Mouse (Mus musculus): ENCODE measurements around the gene Mettl2. TPM values are rescaled to one million over a fixed set of nuclear protein-coding genes. Genes with fewer than 3 reads are reported as not detected.
A peak's percentile ranks its signal among the peaks of the same experiment; 100 is the strongest.

Mettl2 gene
- polyA plus RNA-seq, 1 experiment from 2014 or later = 34.2 TPM

GRCm38 (mm10) chr11:105151226-105152016, 25.2 kb downstream of the Mettl2 start:
- Histone ChIP-seq H3K27me3 (replicated peaks; ENCODE audit: control insufficient read depth, insufficient read depth, low read length) (no peaks in the 10 kb centered on the region), H3K9ac (ENCODE audit: low read depth, low read length) (no peak overlapping the region), H3K4me1 (ENCODE audit: control insufficient read depth, insufficient read depth, low read length) (peaks cover 9% of the 10 kb centered on the region), H3K4me2 (ENCODE audit: low read depth, low read length) (no peak overlapping the region), H3K4me3 (ENCODE audit: low read length) (no peak overlapping the region), H3K9me3 (ENCODE audit: control insufficient read depth, low read length) (no peaks in the 10 kb centered on the region), H3K36me3 (ENCODE audit: control insufficient read depth, insufficient read depth, low read length) (no peaks in the 10 kb centered on the region), H3K27ac (ENCODE audit: low read length) (no peak overlapping the region)
- no peak for ATAC-seq
- WGBS = 22% methylated on average over 19 of the region's 19 CpGs

- ATAC-seq = no peak
- Histone ChIP-seq H3K4me1 (ENCODE audit: control insufficient read depth, insufficient read depth, low read length) (peaks cover 9% of the 10 kb centered on the region), H3K9me3 (ENCODE audit: control insufficient read depth, low read length) (no peaks in the 10 kb centered on the region), H3K27ac (ENCODE audit: low read length) (no peak overlapping the region), H3K4me2 (ENCODE audit: low read depth, low read length) (no peak overlapping the region), H3K36me3 (ENCODE audit: control insufficient read depth, insufficient read depth, low read length) (no peaks in the 10 kb centered on the region), H3K27me3 (replicated peaks; ENCODE audit: control insufficient read depth, insufficient read depth, low read length) (no peaks in the 10 kb centered on the region), H3K9ac (ENCODE audit: low read depth, low read length) (no peak overlapping the region), H3K4me3 (ENCODE audit: low read length) (no peak overlapping the region)
- 65% methylated on average over 2 of the region's 4 CpGs for WGBS
These were observed 25.7 kb downstream of the Mettl2 start for GRCm38 (mm10) chr11:105152017-105152300.

- ATAC-seq = peak; percentile 65; the same call in 1 of the 2 replicates
- 76% methylated on average over 11 of the region's 11 CpGs for WGBS
- Histone ChIP-seq H3K4me2 (ENCODE audit: low read depth, low read length) (no peak overlapping the region), H3K9me3 (ENCODE audit: control insufficient read depth, low read length) (no peaks in the 10 kb centered on the region), H3K4me1 (ENCODE audit: control insufficient read depth, insufficient read depth, low read length) (peaks cover 9% of the 10 kb centered on the region), H3K27ac (ENCODE audit: low read length) (no peak overlapping the region), H3K4me3 (ENCODE audit: low read length) (no peak overlapping the region), H3K27me3 (replicated peaks; ENCODE audit: control insufficient read depth, insufficient read depth, low read length) (no peaks in the 10 kb centered on the region), H3K9ac (ENCODE audit: low read depth, low read length) (no peak overlapping the region), H3K36me3 (ENCODE audit: control insufficient read depth, insufficient read depth, low read length) (no peaks in the 10 kb centered on the region)
These were observed 26.2 kb downstream of the Mettl2 start for GRCm38 (mm10) chr11:105152357-105152899.

GRCm38 (mm10) chr11:105153068-105153833, 27.0 kb downstream of the Mettl2 start:
- no peaks in the 10 kb centered on the region for H3K27me3 ChIP-seq (replicated peaks; ENCODE audit: control insufficient read depth, insufficient read depth, low read length)
- H3K27ac ChIP-seq (ENCODE audit: low read length) = no peak overlapping the region
- H3K9me3 ChIP-seq (ENCODE audit: control insufficient read depth, low read length) = no peaks in the 10 kb centered on the region
- ATAC-seq = peak; percentile 83
- H3K4me2 ChIP-seq (ENCODE audit: low read depth, low read length) = no peak overlapping the region
- no peak overlapping the region for H3K4me3 ChIP-seq (ENCODE audit: low read length)
- WGBS = 29% methylated on average over 12 of the region's 12 CpGs
- 0 out of 2 replicates have a peak overlapping the region, but pooled peaks have one; percentile 28 for H3K9ac ChIP-seq (ENCODE audit: low read depth, low read length)
- no peaks in the 10 kb centered on the region for H3K36me3 ChIP-seq (ENCODE audit: control insufficient read depth, insufficient read depth, low read length)
- peaks cover 9% of the 10 kb centered on the region for H3K4me1 ChIP-seq (ENCODE audit: control insufficient read depth, insufficient read depth, low read length)

- no peaks in the 10 kb centered on the region for H3K27me3 ChIP-seq (replicated peaks; ENCODE audit: control insufficient read depth, insufficient read depth, low read length)
- H3K27ac ChIP-seq (ENCODE audit: low read length) = no peak overlapping the region; the same call in 1 of the 2 replicates
- no peak overlapping the region for H3K4me3 ChIP-seq (ENCODE audit: low read length)
- ATAC-seq = peak; percentile 32; the same call in 1 of the 2 replicates
- no peaks in the 10 kb centered on the region for H3K9me3 ChIP-seq (ENCODE audit: control insufficient read depth, low read length)
- WGBS = 63% methylated on average over 4 of the region's 4 CpGs
- H3K36me3 ChIP-seq (ENCODE audit: control insufficient read depth, insufficient read depth, low read length) = no peaks in the 10 kb centered on the region
- no peak overlapping the region for H3K9ac ChIP-seq (ENCODE audit: low read depth, low read length)
- H3K4me2 ChIP-seq (ENCODE audit: low read depth, low read length) = no peak overlapping the region
- peaks cover 9% of the 10 kb centered on the region for H3K4me1 ChIP-seq (ENCODE audit: control insufficient read depth, insufficient read depth, low read length)
These were observed 29.7 kb downstream of the Mettl2 start for GRCm38 (mm10) chr11:105155915-105156314.

- ATAC-seq = no peak
- H3K27ac ChIP-seq (ENCODE audit: low read length) = no peak overlapping the region
- 82% methylated on average over 19 of the region's 19 CpGs for WGBS
- no peaks in the 10 kb centered on the region for H3K27me3 ChIP-seq (replicated peaks; ENCODE audit: control insufficient read depth, insufficient read depth, low read length)
- H3K4me1 ChIP-seq (ENCODE audit: control insufficient read depth, insufficient read depth, low read length) = peaks cover 9% of the 10 kb centered on the region
- no peak overlapping the region for H3K9ac ChIP-seq (ENCODE audit: low read depth, low read length)
- no peak overlapping the region for H3K4me3 ChIP-seq (ENCODE audit: low read length)
- no peak overlapping the region for H3K4me2 ChIP-seq (ENCODE audit: low read depth, low read length)
- H3K9me3 ChIP-seq (ENCODE audit: control insufficient read depth, low read length) = no peaks in the 10 kb centered on the region
- no peaks in the 10 kb centered on the region for H3K36me3 ChIP-seq (ENCODE audit: control insufficient read depth, insufficient read depth, low read length)
These were observed 30.6 kb downstream of the Mettl2 start for GRCm38 (mm10) chr11:105156748-105157267.

GRCm38 (mm10) chr11:105158047-105158446, 31.8 kb downstream of the Mettl2 start:
- H3K4me1 ChIP-seq (ENCODE audit: control insufficient read depth, insufficient read depth, low read length) = peaks cover 9% of the 10 kb centered on the region
- no peak for ATAC-seq
- H3K4me2 ChIP-seq (ENCODE audit: low read depth, low read length) = no peak overlapping the region
- 0 out of 2 replicates have a peak, but pooled peaks cover 3% of the 10 kb centered on the region for H3K9me3 ChIP-seq (ENCODE audit: control insufficient read depth, low read length)
- H3K9ac ChIP-seq (ENCODE audit: low read depth, low read length) = no peak overlapping the region
- H3K27ac ChIP-seq (ENCODE audit: low read length) = no peak overlapping the region
- H3K27me3 ChIP-seq (replicated peaks; ENCODE audit: control insufficient read depth, insufficient read depth, low read length) = no peaks in the 10 kb centered on the region
- H3K4me3 ChIP-seq (ENCODE audit: low read length) = no peak overlapping the region
- no peaks in the 10 kb centered on the region for H3K36me3 ChIP-seq (ENCODE audit: control insufficient read depth, insufficient read depth, low read length)

GRCm38 (mm10) chr11:105159673-105160360, 33.6 kb downstream of the Mettl2 start:
- Histone ChIP-seq H3K36me3 (ENCODE audit: control insufficient read depth, insufficient read depth, low read length) (no peaks in the 10 kb centered on the region), H3K9ac (ENCODE audit: low read depth, low read length) (no peak overlapping the region), H3K4me1 (ENCODE audit: control insufficient read depth, insufficient read depth, low read length) (no peaks in the 10 kb centered on the region; the same call in 1 of the 2 replicates), H3K27ac (ENCODE audit: low read length) (no peak overlapping the region), H3K4me3 (ENCODE audit: low read length) (no peak overlapping the region), H3K4me2 (ENCODE audit: low read depth, low read length) (no peak overlapping the region), H3K27me3 (replicated peaks; ENCODE audit: control insufficient read depth, insufficient read depth, low read length) (no peaks in the 10 kb centered on the region), H3K9me3 (ENCODE audit: control insufficient read depth, low read length) (peaks cover 7% of the 10 kb centered on the region; the same call in 1 of the 2 replicates)
- no peak for ATAC-seq
- 60% methylated on average over 6 of the region's 6 CpGs for WGBS

- no peak overlapping the region for H3K9ac ChIP-seq (ENCODE audit: low read depth, low read length)
- H3K36me3 ChIP-seq (ENCODE audit: control insufficient read depth, insufficient read depth, low read length) = no peaks in the 10 kb centered on the region
- ATAC-seq = no peak
- peaks cover 15% of the 10 kb centered on the region; the same call in 1 of the 2 replicates for H3K9me3 ChIP-seq (ENCODE audit: control insufficient read depth, low read length)
- WGBS = 85% methylated on average over 2 of the region's 2 CpGs
- H3K4me2 ChIP-seq (ENCODE audit: low read depth, low read length) = no peak overlapping the region
- no peak overlapping the region for H3K4me3 ChIP-seq (ENCODE audit: low read length)
- H3K27me3 ChIP-seq (replicated peaks; ENCODE audit: control insufficient read depth, insufficient read depth, low read length) = no peaks in the 10 kb centered on the region
- no peak overlapping the region for H3K27ac ChIP-seq (ENCODE audit: low read length)
- no peaks in the 10 kb centered on the region; the same call in 1 of the 2 replicates for H3K4me1 ChIP-seq (ENCODE audit: control insufficient read depth, insufficient read depth, low read length)
These were observed 35.2 kb downstream of the Mettl2 start for GRCm38 (mm10) chr11:105161411-105161810.
